Mouse (Mus musculus) MEL-GATA-1-ER (cell line): ENCODE data around the gene Olfr1216.
"Not testable (repeated sequence)": the region's sequence is repeated elsewhere in the genome, so short reads cannot be mapped to it uniquely, and the experiment has no call there.

Experiments
- DNase-seq: peaks from one replicate; pipeline ENCODE4 v3.0.0-alpha.2; 2012; ENCODE audit warnings: low read depth; ENCODE audit errors: extremely low read depth

The Olfr1216 gene

DNA sequence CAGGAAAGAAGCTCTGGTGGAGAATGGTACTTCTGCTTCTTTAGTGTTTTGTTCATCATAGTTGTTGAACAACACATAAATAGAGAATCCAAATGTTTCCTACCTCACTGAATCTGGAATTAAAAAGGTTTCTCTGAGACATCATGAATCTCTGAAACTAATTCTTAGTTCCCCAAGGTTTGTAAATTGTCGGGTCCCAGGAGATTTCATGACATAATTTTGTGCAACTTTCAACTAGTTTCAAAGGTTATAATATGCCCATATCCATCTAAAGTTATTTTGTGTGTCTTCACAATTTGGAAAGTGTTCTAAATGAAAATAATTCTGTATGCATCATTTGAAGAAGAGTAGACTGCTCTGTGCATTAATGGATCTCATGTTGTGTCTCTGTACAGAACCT, at the start of gene Olfr1216:
Olfr1216 (minus strand) TSS at position 101 of the 400 bp plus-strand sequence.
- no peak for DNase-seq

DNA sequence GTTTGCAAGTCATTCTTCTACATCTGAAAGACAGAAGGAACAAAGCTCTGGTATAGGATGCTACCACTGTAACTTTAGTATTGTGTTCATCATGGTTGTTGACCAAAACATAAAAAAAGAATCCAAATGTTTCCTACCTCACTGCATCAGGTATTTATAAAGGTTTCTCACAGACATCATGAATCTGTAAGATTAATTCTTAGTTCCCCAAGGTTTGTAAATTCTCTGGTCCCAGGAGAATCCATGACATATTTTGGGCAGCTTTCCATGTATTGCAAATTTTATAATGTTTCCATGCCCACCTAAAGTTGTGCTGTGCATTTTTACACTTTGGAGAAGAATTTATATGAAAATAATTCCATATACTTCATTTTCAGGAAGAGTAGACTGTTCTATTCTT, 42.9 kb upstream of the Olfr1216 start, which contains the start of gene Olfr1218:
Olfr1218 (minus strand) TSS at position 101 of the 400 bp plus-strand sequence.
- DNase-seq, result no peak

DNA sequence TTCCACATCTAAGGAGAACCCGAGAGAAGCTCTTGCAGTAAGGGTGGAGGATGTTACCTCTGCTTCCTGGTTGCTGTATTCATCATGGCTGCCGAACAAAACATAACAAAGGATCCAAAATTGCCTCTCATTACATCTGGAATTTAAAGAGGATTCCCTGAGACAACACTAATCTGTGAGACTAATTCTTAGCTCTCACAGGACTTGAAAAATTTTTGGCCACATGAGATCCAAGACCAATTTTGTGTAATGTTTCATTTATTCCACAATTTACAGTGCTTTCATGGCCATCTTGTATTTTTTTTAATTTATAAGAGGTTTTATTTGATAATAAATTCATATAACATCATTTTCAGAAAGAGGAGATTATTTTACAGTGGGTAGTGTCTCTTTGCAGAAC, 13.8 kb upstream of the Olfr1216 start, which contains the start of gene Olfr1217:
Olfr1217 (minus strand) TSS at position 101 of the 400 bp plus-strand sequence.
- no peak for DNase-seq

DNA sequence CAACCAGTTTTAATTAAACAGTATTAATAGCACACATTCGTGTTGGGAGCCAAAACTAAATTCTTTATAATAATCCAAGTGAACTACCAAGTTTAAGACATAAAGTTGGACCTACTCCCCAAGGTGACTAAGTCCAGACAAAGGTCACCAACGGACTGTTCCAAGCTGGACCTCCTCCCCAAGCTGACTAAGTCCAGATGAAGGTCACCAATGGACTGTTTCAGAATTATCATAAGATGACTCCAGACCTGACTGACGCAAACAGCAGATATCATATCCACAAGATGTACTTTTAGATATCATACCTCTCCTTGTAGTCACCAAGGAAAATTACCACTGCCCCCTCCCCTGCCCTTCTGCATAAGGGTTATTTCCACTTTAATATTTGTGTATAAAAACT, 3.3 kb upstream of the Olfr1216 start:
- DNase-seq, result not testable (repeated sequence)

DNA sequence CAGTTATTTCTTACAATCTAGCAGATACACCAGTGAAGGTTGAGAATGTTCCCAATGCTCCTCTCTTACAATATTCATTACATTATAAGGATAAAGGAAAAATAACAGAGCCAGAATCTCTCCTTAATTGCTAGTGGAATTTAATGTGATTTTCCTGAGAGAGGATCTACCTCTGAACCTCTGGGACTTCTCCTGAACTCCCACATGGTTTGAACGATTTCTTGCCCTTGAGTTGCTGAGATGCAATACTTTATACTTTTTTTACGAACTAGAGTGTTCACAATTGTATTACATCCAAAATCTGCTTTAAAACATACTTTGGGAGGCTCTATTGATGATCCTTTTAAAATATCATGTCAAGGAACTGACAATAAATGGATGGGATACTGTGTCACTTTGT, 11.3 kb downstream of the Olfr1216 start, which contains the start of gene Olfr1215:
Olfr1215 (minus strand) TSS at position 101 of the 400 bp plus-strand sequence.
- DNase-seq, result no peak

DNA sequence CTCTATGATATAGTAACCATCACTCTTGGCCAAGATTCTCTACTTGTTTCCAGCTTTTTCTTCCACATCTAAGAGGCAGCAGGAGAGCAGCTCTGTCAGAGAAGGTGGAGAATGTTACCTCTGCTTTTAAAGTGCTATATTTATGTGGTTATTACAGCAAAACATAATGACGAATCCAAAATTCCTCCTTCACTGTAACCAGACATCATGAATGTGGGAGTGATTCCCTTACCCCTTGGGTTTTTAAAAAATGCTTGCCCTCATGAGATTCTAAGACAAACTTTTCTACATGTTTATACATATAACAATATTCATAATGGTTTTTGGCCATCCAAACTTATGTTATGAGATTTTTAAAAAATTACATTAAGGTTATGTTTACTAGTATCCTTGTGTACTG, 25.6 kb downstream of the Olfr1216 start, which contains the start of gene Olfr1214:
Olfr1214 (minus strand) TSS at position 101 of the 400 bp plus-strand sequence.
- DNase-seq, result no peak

DNA sequence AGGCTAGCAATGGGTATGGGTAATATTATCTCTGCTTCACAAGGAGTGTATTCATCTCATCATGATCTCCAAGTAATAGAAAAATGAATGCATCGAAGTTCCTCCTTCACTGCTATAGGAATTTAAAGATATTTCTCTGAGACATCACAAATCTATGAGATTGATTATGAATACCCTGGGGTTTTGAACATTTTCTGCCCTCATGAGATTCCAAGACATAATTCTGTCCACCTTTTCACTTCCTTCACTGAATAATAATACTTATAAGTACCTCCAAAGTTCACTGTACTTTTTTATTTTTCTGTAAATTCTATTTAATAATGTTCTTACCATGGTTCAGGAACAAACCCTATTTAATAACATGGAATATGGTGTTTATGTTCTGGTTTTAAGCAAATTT, 38.0 kb downstream of the Olfr1216 start, which contains the start of gene Gm13762:
Gm13762 (minus strand) TSS at position 101 of the 400 bp plus-strand sequence.
- DNase-seq, result no peak
